In genomic region chr15:28181862-28182261, GRCm38 (mm10) we compare ENCODE assay signal across 9 mouse cellular contexts. TPM values are rescaled to one million over a fixed set of nuclear protein-coding genes. Genes with fewer than 3 reads are reported as not detected.
DNase-seq lines count a peak whose midpoint lies in the region; ATAC-seq and TF ChIP-seq lines count a peak whose summit lies in the region.
"Had no signal": no experiment of that assay in that cellular context is flagged by ENCODE, and none has a peak within 500 bp of the region (broad histone marks: within the 10 kb centered on the region; RNA-seq: fewer than 3 reads in every experiment).

No protein-coding gene starts in this region.

- peak; percentile 65 to 85 for TF ChIP-seq CTCF in CH12.LX (conservative IDR thresholded peaks at IDR 0.05 in 1 of 2, IDR thresholded peaks at IDR 0.05 in 1 of 2; ENCODE audit: low read depth in 2 of 2, low read length in 2 of 2)

- peaks cover 5% of the 10 kb centered on the region for H3K9me3 ChIP-seq in CH12.LX (replicated peaks; ENCODE audit: low read length)
- no peaks in the 10 kb centered on the region for H3K9me3 ChIP-seq in forebrain, embryonic 14.5 days (replicated peaks; ENCODE audit: control insufficient read depth, low read length)
- no peaks in the 10 kb centered on the region for H3K9me3 ChIP-seq in liver, embryonic 16.5 days (replicated peaks; ENCODE audit: control insufficient read depth, low read length)
- no peaks in the 10 kb centered on the region for H3K9me3 ChIP-seq in neural tube, embryonic 14.5 days (ENCODE audit: control insufficient read depth, low read length)

- H3K36me3 ChIP-seq in CH12.LX (replicated peaks in 1 of 2; ENCODE audit: control insufficient read depth in 1 of 2, insufficient read depth in 1 of 2, low read length in 1 of 2) = no peaks in the 10 kb centered on the region
- H3K36me3 ChIP-seq in forebrain, embryonic 14.5 days (ENCODE audit: control insufficient read depth, insufficient read depth, low read length) = no peaks in the 10 kb centered on the region
- no peaks in the 10 kb centered on the region for H3K36me3 ChIP-seq in liver, embryonic 16.5 days (ENCODE audit: control insufficient read depth, insufficient read depth)
- no peaks in the 10 kb centered on the region for H3K36me3 ChIP-seq in neural tube, embryonic 14.5 days (ENCODE audit: control insufficient read depth, insufficient read depth, low read length)

- in situ Hi-C loops in CH12.LX (cut with MboI; ENCODE audit: low pct_ligation_motif_present, low pct_unique_long_range_greater_than_20kb, low sequenced_read_pairs) = loop anchor here (5.0 kb wide), 1 partner anchor 260 kb away; no protein-coding TSS in a partner anchor

- no peak overlapping the region for H3K4me2 ChIP-seq in CH12.LX (ENCODE audit: insufficient read depth, low read depth, poor library complexity, severe bottlenecking)
- peak overlapping the region; percentile 56 for H3K4me2 ChIP-seq in forebrain, embryonic 14.5 days (ENCODE audit: low read length)
- peak overlapping the region; percentile 54 for H3K4me2 ChIP-seq in liver, embryonic 16.5 days (ENCODE audit: low read depth, low read length)
- H3K4me2 ChIP-seq in neural tube, embryonic 14.5 days (ENCODE audit: low read depth, low read length) = peak overlapping the region; percentile 55

- no peak overlapping the region for H3K27ac ChIP-seq in CH12.LX (ENCODE audit: insufficient read depth, low read depth)
- H3K27ac ChIP-seq in forebrain, embryonic 14.5 days (ENCODE audit: low read depth, low read length) = no peak overlapping the region
- H3K27ac ChIP-seq in liver, embryonic 16.5 days (ENCODE audit: low read length) = no peak overlapping the region
- H3K27ac ChIP-seq in neural tube, embryonic 14.5 days (ENCODE audit: low read depth, low read length) = peak overlapping the region; percentile 12; the same call in 1 of the 2 replicates
- H3K27ac ChIP-seq: macrophage had no signal

- H3K27me3 ChIP-seq in CH12.LX (replicated peaks) = peaks cover 20% of the 10 kb centered on the region
- no peaks in the 10 kb centered on the region for H3K27me3 ChIP-seq in forebrain, embryonic 14.5 days (replicated peaks; ENCODE audit: control insufficient read depth, insufficient read depth, low read length)
- no peaks in the 10 kb centered on the region for H3K27me3 ChIP-seq in liver, embryonic 16.5 days (ENCODE audit: control insufficient read depth, insufficient read depth, low read depth, low read length)
- peaks cover 3% of the 10 kb centered on the region; the same call in 1 of the 2 replicates for H3K27me3 ChIP-seq in neural tube, embryonic 14.5 days (ENCODE audit: control insufficient read depth, insufficient read depth, low read length)

- TF ChIP-seq EP300 in CH12.LX (IDR thresholded peaks at IDR 0.05; ENCODE audit: low read length) = no peak

- peak; percentile 80 for DNase-seq in CH12.LX (ENCODE audit: extremely low read depth)
- DNase-seq in c-Kit-positive CD71-positive TER-119-negative erythroid progenitor cells, embryonic 14.5 days (ENCODE audit: low read depth) = peak; percentile 47
- DNase-seq in forebrain, embryonic 14.5 days (ENCODE audit: low spot score) = peak; percentile 87
- peak; percentile 76 to 86 for DNase-seq in heart, postnatal 14 days
- DNase-seq in large intestine, adult 2 months (ENCODE audit: low read depth, low spot score) = peak; percentile 60
- DNase-seq in testis, postnatal 10 days (ENCODE audit: low spot score) = peak; percentile 84

- H3K79me2 ChIP-seq in CH12.LX (replicated peaks; ENCODE audit: control insufficient read depth, extremely low read depth, insufficient read depth, poor library complexity, severe bottlenecking) = no peaks in the 10 kb centered on the region

- TF ChIP-seq POLR2A in CH12.LX (IDR thresholded peaks at IDR 0.05; ENCODE audit: low read depth, low read length) = no peak

- H3K4me3 ChIP-seq in CH12.LX (replicated peaks in 1 of 3; ENCODE audit: low read depth in 2 of 3, low read length in 2 of 3, poor library complexity in 1 of 3) = no peak overlapping the region
- H3K4me3 ChIP-seq in forebrain, embryonic 14.5 days (ENCODE audit: low read depth, low read length) = peak overlapping the region; percentile 31
- peak overlapping the region; percentile 20; the same call in 1 of the 2 replicates for H3K4me3 ChIP-seq in liver, embryonic 16.5 days (ENCODE audit: low read depth, low read length)
- H3K4me3 ChIP-seq in neural tube, embryonic 14.5 days (ENCODE audit: low read depth, low read length) = peak overlapping the region; percentile 27

- intact Hi-C loops in heart, postnatal 14 days (cut with DNase I) = loop anchor here (1.0 to 10.0 kb wide), 5 partner anchors 156 to 537 kb away; no protein-coding TSS in a partner anchor

- H3K9ac ChIP-seq in CH12.LX (ENCODE audit: insufficient read depth, low read depth) = no peak overlapping the region
- H3K9ac ChIP-seq in forebrain, embryonic 14.5 days (ENCODE audit: low read length) = peak overlapping the region; percentile 14; the same call in 1 of the 2 replicates
- H3K9ac ChIP-seq in liver, embryonic 16.5 days (ENCODE audit: low read depth, low read length) = no peak overlapping the region
- no peak overlapping the region; the same call in 1 of the 2 replicates for H3K9ac ChIP-seq in neural tube, embryonic 14.5 days (replicated peaks; ENCODE audit: low read depth, low read length)

- peaks cover 0 to 7% of the 10 kb centered on the region in 2 experiments; a peak in 2 of 4 replicates for H3K4me1 ChIP-seq in CH12.LX (ENCODE audit: control insufficient read depth in 1 of 2, insufficient read depth in 2 of 2)
- H3K4me1 ChIP-seq in forebrain, embryonic 14.5 days (ENCODE audit: control insufficient read depth, insufficient read depth, low read length) = no peaks in the 10 kb centered on the region
- no peaks in the 10 kb centered on the region for H3K4me1 ChIP-seq in liver, embryonic 16.5 days (ENCODE audit: control insufficient read depth, low read depth, low read length)
- H3K4me1 ChIP-seq in neural tube, embryonic 14.5 days (ENCODE audit: control insufficient read depth, insufficient read depth, low read length) = no peaks in the 10 kb centered on the region

- dilution Hi-C loops in CH12.LX (cut with MboI; ENCODE audit: extremely low pct_ligation_motif_present, extremely low pct_unique_long_range_greater_than_20kb, low sequenced_read_pairs) = no loop called here

- TF ChIP-seq RAD21 in CH12.LX (IDR thresholded peaks at IDR 0.05; ENCODE audit: low read depth, low read length) = peak; percentile 94

- ATAC-seq in forebrain, embryonic 14.5 days = peak; percentile 87
- 0 out of 2 replicates have a peak, but pooled peaks have one; percentile 11 for ATAC-seq in liver, embryonic 16.5 days (ENCODE audit: low read depth)
- peak; percentile 88 for ATAC-seq in neural tube, embryonic 14.5 days (ENCODE audit: low read depth)

- WGBS in forebrain, embryonic 14.5 days = 13% methylated on average over 10 of the region's 10 CpGs
- WGBS in large intestine, adult 2 months = 16% methylated on average over 10 of the region's 10 CpGs
- 12% methylated on average over 10 of the region's 10 CpGs for WGBS in liver, embryonic 16.5 days (ENCODE audit: insufficient replicate concordance)
- 24% methylated on average over 10 of the region's 10 CpGs for WGBS in neural tube, embryonic 14.5 days

TF ChIP-seq in CH12.LX, 34 proteins besides CTCF, POLR2A, EP300 and RAD21:
- TF ChIP-seq E2F4 (IDR thresholded peaks at IDR 0.05; ENCODE audit: insufficient replicate concordance, low read depth, low read length) = no peak
- no peak for TF ChIP-seq TCF12 (IDR thresholded peaks at IDR 0.05; ENCODE audit: low read depth, low read length)
- 0 out of 2 replicates have a peak, but pooled peaks have one; percentile 31 for TF ChIP-seq RCOR1 (conservative IDR thresholded peaks at IDR 0.05; ENCODE audit: low read depth, low read length)
- no peak for TF ChIP-seq CHD2 (IDR thresholded peaks at IDR 0.05; ENCODE audit: low read length)
- TF ChIP-seq BHLHE40 (IDR thresholded peaks at IDR 0.05; ENCODE audit: low read depth, low read length) = peak; percentile 43; the same call in 1 of the 2 replicates
- TF ChIP-seq TBP (conservative IDR thresholded peaks at IDR 0.05; ENCODE audit: low read depth, low read length) = no peak
- no peak for TF ChIP-seq USF2 (conservative IDR thresholded peaks at IDR 0.05; ENCODE audit: low read depth, low read length)
- peak; percentile 68 for TF ChIP-seq MYC (IDR thresholded peaks at IDR 0.05; ENCODE audit: low read depth, low read length)
- peak; percentile 93 for TF ChIP-seq SMC3 (IDR thresholded peaks at IDR 0.05; ENCODE audit: low read depth, low read length)
- TF ChIP-seq ZC3H11A (IDR thresholded peaks at IDR 0.05; ENCODE audit: low read depth, low read length) = peak; percentile 76
- no peak for TF ChIP-seq HCFC1 (IDR thresholded peaks at IDR 0.05; ENCODE audit: low read depth, low read length)
- TF ChIP-seq SIN3A (IDR thresholded peaks at IDR 0.05; ENCODE audit: low read length) = no peak
- 0 out of 2 replicates have a peak, but pooled peaks have one; percentile 41 for TF ChIP-seq MXI1 (IDR thresholded peaks at IDR 0.05; ENCODE audit: low read depth, low read length)
- TF ChIP-seq JUND (conservative IDR thresholded peaks at IDR 0.05; ENCODE audit: low read depth, low read length) = peak; percentile 44; the same call in 1 of the 2 replicates
- peak; percentile 79 for TF ChIP-seq MAX (IDR thresholded peaks at IDR 0.05; ENCODE audit: low read length)
- TF ChIP-seq ZNF384 (IDR thresholded peaks at IDR 0.05; ENCODE audit: low read depth, low read length) = peak; percentile 62
- 0 out of 2 replicates have a peak, but pooled peaks have one; percentile 29 for TF ChIP-seq NELFE (IDR thresholded peaks at IDR 0.05; ENCODE audit: low read depth, low read length)
- TF ChIP-seq USF1 (IDR thresholded peaks at IDR 0.05; ENCODE audit: low read depth, low read length) = no peak
- no peak for TF ChIP-seq PAX5 (IDR thresholded peaks at IDR 0.05; ENCODE audit: low read length)
TF ChIP-seq in CH12.LX: peak in this region for 10.

RNA-seq across cellular contexts. Expression of gene Dnah5, which starts 21.7 kb away (rescaled TPM):
- under 0.01 TPM in 2 replicates for total RNA-seq in CH12.LX (2012; rRNA removed)
- total RNA-seq in CH12.LX (2014; rRNA removed) = 0.01 TPM in 1 of 2 replicates, not detected in the other
- not detected in 2 replicates for polyA plus RNA-seq in CH12.LX (2012; ENCODE audit: insufficient read length, low read depth)
- polyA plus RNA-seq in forebrain, embryonic 14.5 days (2014; fragmentation: Nextera tagmentation; extraction: Ambion mirVana) = 0.23 and 0.31 TPM in 2 replicates
- total RNA-seq in heart, postnatal 14 days (2021) = under 1 TPM; 0.02 to 0.43 TPM
- polyA plus RNA-seq in large intestine, adult 2 months (2012; rRNA removed) = 0.03 and 0.05 TPM in 2 replicates
- polyA plus RNA-seq in liver, embryonic 16.5 days (2015; fragmentation: Nextera tagmentation; extraction: Ambion mirVana) = not detected in 2 replicates
- polyA plus RNA-seq in neural tube, embryonic 14.5 days (2014; fragmentation: Nextera tagmentation; extraction: Ambion mirVana) = 0.36 and 0.60 TPM in 2 replicates
- polyA plus RNA-seq: macrophage had no signal

Comparison
In these comparisons a context has a peak if more than half of its experiments do, and no peak if none do; other contexts are left out.
1. H3K4me3 ChIP-seq: peak in forebrain, embryonic 14.5 days (single experiment), liver, embryonic 16.5 days (single experiment) and neural tube, embryonic 14.5 days (single experiment); none in CH12.LX (0 of 3).
2. ATAC-seq: peak in every context shown above with its lines; median percentile 88 in neural tube, embryonic 14.5 days; 87 in forebrain, embryonic 14.5 days; 11 in liver, embryonic 16.5 days.
3. Peak in every context shown above with its lines, with median percentiles within 50 percentile points of each other: DNase-seq.